Mouse (Mus musculus): ENCODE measurements around the gene Wdr86.

Wdr86 gene

GRCm38 (mm10) chr5:24684578-24685365 lies 45.8 kb downstream of the Wdr86 start:
- DNase-seq (ENCODE audit: low spot score): peak; percentile 39

GRCm38 (mm10) chr5:24681436-24681835 lies 49.1 kb downstream of the Wdr86 start:
- DNase-seq (ENCODE audit: low spot score): no peak

DNA sequence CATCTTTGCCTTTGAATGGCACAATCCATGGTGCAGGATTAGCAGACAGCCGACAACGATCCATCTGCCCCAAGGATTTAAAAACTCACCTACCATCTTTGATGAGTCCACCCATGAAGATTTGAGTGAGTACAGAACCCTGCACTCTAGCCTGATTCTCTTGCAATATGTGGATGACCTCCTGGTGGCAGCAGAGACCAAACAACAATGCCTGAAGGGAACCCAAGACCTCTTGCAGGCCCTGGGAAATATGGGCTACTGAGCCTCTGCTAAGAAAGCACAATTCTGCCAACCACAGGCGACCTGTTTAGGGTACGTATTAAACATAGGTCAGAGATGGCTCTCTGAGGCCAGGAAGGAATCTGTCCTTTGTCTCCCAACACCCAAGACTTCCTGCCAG lies 56.3 kb downstream of the Wdr86 start:
- peak; percentile 45 for DNase-seq (ENCODE audit: low spot score)
